Mouse (Mus musculus) skeletal muscle tissue, adult 2 months (tissue): Measurements from ENCODE around the gene Slfn5.
"Not testable (repeated sequence)": the region's sequence is repeated elsewhere in the genome, so short reads cannot be mapped to it uniquely, and the experiment has no call there.

Experiments
- DNase-seq: peaks from one replicate; pipeline ENCODE4 v3.0.0-alpha.2; 2012; ENCODE audit warnings: low read depth, low spot score

Gene Slfn5

DNA sequence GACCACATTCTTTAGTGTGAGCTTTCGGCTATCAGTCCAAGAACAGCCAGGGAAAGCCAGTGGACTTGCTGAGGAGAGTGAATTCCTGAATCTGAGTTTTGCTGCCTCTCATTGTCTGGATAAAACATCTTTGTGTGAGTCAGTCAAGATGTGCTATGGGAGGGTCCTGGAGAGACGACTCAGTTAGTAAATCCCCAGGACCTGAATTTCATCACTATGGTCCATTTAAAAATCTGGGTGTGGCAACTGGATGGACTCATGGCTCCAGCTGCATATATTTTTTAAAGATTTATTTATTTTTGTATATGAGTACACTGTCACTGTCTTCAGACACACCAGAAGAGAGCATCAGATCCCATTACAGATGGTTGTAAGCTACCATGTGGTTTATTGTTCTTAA, 5.5 kb upstream of the Slfn5 start:
- peak; percentile 26 for DNase-seq

DNA sequence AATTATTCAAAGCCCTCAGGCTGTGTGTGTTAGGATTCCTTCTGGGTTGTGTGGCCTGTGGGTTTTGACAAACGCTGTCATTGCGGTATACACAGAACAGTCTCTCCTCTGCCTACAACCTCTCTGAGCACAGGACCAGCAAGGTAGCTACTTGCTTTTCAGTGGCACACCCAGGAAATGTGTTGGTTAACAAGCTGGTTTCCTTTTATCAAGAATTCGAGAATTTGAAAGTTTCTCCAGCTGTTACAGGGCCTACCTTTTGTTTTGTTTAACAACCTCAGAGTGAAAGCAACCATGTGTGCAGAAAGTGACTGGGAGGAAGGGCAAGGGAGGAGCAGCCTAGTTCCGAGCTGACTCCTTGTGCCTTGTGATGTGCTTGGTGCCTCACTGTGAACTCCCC, 3.7 kb upstream of the Slfn5 start:
- DNase-seq = no peak

- DNase-seq = no peak
These were observed 2.1 kb upstream of the Slfn5 start for GRCm38 (mm10) chr11:82949036-82949435.

- peak; percentile 72 for DNase-seq
These were observed 889 bp downstream of the Slfn5 start for GRCm38 (mm10) chr11:82951865-82952611.

DNA sequence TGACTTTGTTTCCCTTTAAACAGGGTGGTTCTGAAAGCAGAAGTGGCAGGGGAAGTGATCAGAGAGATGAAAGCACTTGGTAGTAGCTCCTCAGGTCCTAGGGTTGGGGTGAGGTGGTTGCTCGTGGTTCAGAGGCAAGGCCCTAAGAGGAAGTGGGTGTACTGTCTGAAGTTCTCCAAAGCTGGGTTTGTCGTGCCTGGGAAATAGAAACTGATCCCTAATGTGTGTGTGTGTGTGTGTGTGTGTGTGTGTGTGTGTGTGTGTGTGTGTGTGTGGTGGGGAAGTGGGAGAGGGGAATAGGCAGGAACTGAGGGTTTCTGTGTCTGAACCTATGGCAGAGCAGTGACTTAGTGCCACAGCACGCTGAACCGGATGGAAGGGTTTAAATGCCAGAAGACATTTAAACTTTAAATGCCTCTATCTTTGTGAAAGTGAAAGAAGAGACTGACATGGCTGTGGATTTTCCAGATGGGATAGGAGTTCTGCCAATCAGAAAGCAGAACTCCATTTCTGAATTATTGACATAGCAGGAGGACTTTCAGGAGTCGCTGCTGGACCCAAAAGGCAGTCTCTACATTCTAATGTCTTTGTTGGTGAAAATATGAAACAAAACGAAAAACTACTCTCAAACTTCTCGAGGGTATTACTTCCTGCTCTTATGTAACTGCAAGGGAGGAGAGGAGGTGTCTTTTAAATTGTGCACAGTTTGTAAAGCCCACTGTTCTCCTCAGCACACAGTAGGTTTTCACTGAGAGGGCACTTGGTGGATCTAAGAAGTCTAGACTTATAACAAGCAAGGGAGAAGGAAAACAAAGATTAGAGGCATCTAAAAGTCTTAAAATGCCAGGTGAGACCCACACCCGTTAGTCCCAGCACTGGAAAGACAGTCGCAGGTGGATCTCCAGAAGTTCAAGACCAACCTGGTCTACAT, 1.7 kb downstream of the Slfn5 start:
- DNase-seq = peak; percentile 50

DNA sequence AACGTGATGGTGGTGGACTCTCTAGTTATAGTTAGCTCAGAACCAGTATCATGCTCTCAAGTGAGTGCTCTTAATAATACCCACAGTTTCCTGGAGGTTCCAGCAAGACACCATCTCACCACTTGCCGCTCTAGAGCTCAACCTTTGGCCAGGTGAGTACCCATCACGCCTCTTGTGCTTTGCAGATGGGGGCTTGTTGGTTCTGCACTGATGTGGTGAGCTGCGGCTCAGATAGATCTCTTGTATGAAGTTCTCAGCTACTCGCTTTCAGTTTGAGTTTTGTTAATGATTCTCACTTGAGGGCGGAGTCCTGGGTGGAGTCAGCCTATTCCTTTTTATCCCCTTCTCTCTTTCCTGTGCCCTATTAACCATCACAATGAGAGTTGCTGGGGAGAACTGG, 3.5 kb downstream of the Slfn5 start:
- DNase-seq = no peak

- no peak for DNase-seq
These were observed 5.8 kb downstream of the Slfn5 start for GRCm38 (mm10) chr11:82956925-82957324.

- DNase-seq = no peak
These were observed 8.5 kb downstream of the Slfn5 start for GRCm38 (mm10) chr11:82959613-82960012.

DNA sequence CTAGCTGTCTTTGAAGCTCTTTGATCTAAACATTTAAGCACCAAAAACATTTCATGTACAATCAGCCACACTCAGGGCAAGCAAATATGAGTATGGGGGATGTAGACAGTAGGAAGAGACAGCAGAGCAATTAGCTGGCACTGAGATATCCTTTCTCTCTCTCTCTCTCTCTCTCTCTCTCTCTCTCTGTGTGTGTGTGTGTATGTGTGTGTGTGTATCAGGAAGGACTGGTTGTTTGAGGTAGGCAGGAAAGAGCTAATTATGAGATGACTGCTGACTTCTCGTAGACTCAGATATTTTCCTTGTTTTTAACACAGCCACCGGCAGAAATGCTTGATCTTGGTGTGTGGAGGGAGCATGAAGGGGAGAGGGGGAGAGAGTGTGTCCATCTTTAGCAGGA, 10.6 kb downstream of the Slfn5 start:
- DNase-seq = no peak

- no peak for DNase-seq
These were observed 11.1 kb downstream of the Slfn5 start for GRCm38 (mm10) chr11:82962215-82962614.

DNA sequence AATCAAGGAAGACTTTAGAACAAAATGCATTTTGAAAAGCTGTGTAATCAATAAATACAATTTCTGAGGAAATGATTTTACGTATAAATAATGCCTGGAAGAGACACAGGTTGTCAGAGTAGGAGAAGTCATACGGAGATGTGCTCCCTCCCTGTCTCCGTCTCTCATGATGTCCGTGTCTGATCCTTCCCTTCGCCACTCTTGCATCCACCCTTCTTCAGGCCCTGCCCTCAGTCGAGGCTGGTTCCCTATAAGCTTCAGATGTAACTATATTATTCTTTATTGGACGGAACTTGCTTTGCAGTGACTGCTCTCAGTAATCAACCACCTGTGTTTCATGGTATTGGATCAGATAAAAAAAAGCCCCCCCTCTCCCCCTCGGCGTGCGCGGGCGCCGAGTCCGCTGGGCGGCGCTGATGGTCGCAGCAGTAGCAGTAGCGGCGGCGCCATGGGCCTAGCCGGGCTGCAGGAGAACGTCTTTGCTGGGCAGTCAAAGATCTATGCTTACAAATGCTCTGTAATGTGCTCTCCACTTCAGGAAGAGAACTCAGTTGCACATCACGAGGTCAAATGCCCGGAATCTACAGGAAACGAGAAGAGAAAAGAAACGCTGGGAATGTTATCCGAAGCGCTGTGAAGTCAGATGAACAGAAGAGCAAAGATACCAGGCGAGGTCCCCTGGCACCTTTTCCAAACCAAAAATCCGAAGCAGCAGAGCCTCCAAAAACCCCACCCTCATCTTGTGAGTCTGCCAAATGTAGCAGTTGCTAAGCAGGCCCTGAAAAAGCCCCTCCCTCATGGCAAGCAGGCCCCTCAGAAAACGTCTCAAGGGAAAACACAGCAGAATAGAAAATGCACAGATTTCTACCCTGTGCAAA, 19.8 kb downstream of the Slfn5 start:
- no peak for DNase-seq

DNA sequence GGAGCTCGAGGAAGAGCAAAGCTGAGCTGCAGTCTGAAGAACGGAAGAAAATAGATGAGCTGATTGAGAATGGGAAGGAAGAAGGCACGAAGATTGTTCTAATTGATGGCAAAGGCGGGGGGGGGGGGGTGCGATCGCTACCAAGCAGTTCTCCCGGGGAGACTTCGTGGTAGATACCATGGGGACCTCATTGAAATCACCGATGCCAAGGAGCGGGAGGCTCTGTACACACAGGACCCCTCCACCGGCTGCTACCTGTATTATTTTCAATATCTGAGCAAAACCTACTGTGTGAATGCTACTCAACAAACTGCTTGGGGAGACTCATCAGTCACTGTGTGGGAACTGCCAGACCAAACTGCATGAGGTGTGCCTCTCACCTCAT, 20.4 kb downstream of the Slfn5 start:
- DNase-seq = no peak

GRCm38 (mm10) chr11:82973916-82974315, 22.8 kb downstream of the Slfn5 start:
- DNase-seq = no peak

- not testable (repeated sequence) for DNase-seq
These were observed 31.3 kb downstream of the Slfn5 start for GRCm38 (mm10) chr11:82982409-82982808.

GRCm38 (mm10) chr11:82983193-82983592, 32.0 kb downstream of the Slfn5 start:
- DNase-seq = peak; percentile 33

GRCm38 (mm10) chr11:82987621-82988020, 36.5 kb downstream of the Slfn5 start:
- no peak for DNase-seq

DNA sequence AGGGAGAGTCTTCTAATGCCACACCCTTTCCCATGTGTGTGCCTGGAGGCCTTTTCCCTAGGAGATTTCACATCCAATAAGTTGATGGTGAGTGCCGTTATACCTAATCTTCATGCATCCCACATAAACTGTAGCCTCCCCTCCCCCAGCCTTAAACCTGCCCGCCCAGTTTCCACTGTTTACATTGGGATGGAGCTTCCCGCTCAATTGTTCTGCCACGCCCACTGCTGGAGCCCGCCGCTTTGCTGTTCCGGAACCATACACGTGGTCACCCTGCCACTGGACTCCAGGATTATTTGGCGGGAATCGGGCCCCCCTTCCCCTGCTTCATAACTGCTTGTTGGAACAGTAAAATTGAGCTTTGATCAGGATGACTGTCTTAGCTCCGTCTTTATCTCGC, 38.2 kb downstream of the Slfn5 start:
- no peak for DNase-seq

DNA sequence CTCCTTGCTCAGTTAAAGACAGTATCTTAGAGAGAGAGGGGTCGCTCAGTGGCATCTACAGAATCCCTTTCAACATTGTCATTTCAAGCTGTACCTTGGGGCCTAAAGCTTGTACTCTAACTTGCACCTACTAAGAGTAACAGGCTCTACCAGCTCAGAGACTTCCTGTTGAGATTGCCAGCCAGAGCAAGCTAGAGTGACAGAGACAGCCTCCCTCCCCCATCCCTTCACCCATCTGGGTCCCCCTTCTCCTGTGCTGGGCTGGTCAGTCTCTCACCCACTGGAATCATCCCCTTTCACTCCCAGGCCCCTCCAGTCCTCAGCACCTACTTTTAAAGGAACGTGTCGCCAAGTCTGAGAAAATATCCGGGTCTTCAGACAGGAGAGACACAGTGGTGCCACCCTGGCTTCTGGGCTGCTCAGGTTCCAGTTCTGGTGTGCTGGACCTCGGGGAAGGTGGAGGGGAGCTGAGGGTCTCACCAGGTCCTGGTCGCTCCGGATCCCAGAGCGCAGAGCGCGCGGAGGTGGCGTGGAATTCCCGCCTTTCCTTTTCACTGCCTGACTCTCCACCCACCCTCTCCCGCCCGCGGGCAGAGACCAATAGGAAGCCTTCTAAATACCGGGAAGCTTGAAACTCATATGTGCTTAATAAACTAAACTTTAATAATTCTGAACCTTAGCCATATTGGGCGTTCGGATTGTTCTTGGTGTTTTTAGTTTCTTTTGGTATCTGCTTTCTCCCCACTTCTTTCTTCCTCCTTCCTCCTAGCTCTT, 39.6 kb downstream of the Slfn5 start:
- DNase-seq = peak; percentile 10

GRCm38 (mm10) chr11:82991469-82992166, 40.5 kb downstream of the Slfn5 start, which contains the start of gene Slfn9:
Slfn9 (minus strand) TSS chr11:82991830.
- peak; percentile 38 for DNase-seq

GRCm38 (mm10) chr11:83013356-83013755, 62.2 kb downstream of the Slfn5 start:
- DNase-seq = no peak
